Mouse (Mus musculus) left cerebral cortex, postnatal 14 days (tissue): ENCODE results near the gene Cyba. TPM values are rescaled to one million over a fixed set of nuclear protein-coding genes. Genes with fewer than 3 reads are reported as not detected.
A peak's percentile ranks its signal among the peaks of the same experiment; 100 is the strongest.

Source experiments
- DNase-seq, 2 experiments: peaks; one replicate each; pipeline ENCODE4 v3.0.0; 2021 to 2022; ENCODE audit warnings: low spot score in 2 of 2, mixed read lengths in 1 of 2
- intact Hi-C: fragments of 180-260 bp; cut with DNase I; formaldehyde crosslinking; loops from one replicate; pipeline ENCODE4 v1.15.1; 2025
- total RNA-seq, 2 experiments: library from RNA; stranded (reverse); gene quantifications; 2 replicates each; pipeline ENCODE4 v1.2.3; 2021

Cyba gene
- total RNA-seq, 2 experiments from 2014 or later = 8.6 to 9.9 TPM

GRCm38 (mm10) chr8:122428163-122428562 is 4.6 kb downstream of the Cyba start:
- no peak for DNase-seq
- intact Hi-C loops = no loop called here

- intact Hi-C loops = no loop called here
- DNase-seq = no peak
Measured at GRCm38 (mm10) chr8:122427607-122428006, 5.1 kb downstream of the Cyba start.

GRCm38 (mm10) chr8:122426145-122426544 is 6.6 kb downstream of the Cyba start:
- DNase-seq = no peak
- intact Hi-C loops = no loop called here

- no peak for DNase-seq
- intact Hi-C loops = no loop called here
Measured at GRCm38 (mm10) chr8:122423659-122424058, 9.1 kb downstream of the Cyba start.

GRCm38 (mm10) chr8:122423217-122423616 is 9.5 kb downstream of the Cyba start:
- intact Hi-C loops = no loop called here
- no peak for DNase-seq

- no peak for DNase-seq
- intact Hi-C loops = no loop called here
Measured at GRCm38 (mm10) chr8:122421376-122422070, 11.2 kb downstream of the Cyba start, which contains the start of gene Il17c. Gene Il17c (plus strand): TSS chr8:122422020.

GRCm38 (mm10) chr8:122419881-122420555 is 12.7 kb downstream of the Cyba start:
- DNase-seq = peak; percentile 37 to 85
- intact Hi-C loops = no loop called here

- DNase-seq = no peak
- intact Hi-C loops = no loop called here
Measured at GRCm38 (mm10) chr8:122415554-122415953, 17.2 kb downstream of the Cyba start.

- DNase-seq = no peak
- intact Hi-C loops = no loop called here
Measured at GRCm38 (mm10) chr8:122414311-122414710, 18.4 kb downstream of the Cyba start.

- intact Hi-C loops = no loop called here
- no peak for DNase-seq
Measured at GRCm38 (mm10) chr8:122407678-122408077, 25.1 kb downstream of the Cyba start.

- no peak for DNase-seq
- intact Hi-C loops = no loop called here
Measured at GRCm38 (mm10) chr8:122405146-122405805, 27.5 kb downstream of the Cyba start.

- DNase-seq = no peak
- intact Hi-C loops = no loop called here
Measured at GRCm38 (mm10) chr8:122398186-122398585, 34.5 kb downstream of the Cyba start.

- no peak for DNase-seq
- intact Hi-C loops = no loop called here
Measured at GRCm38 (mm10) chr8:122395291-122395690, 37.4 kb downstream of the Cyba start.

GRCm38 (mm10) chr8:122393717-122394116 is 39.0 kb downstream of the Cyba start:
- no peak for DNase-seq
- intact Hi-C loops = no loop called here

- intact Hi-C loops = no loop called here
- no peak for DNase-seq
Measured at GRCm38 (mm10) chr8:122390758-122391157, 42.0 kb downstream of the Cyba start.

GRCm38 (mm10) chr8:122389357-122389756 is 43.4 kb downstream of the Cyba start:
- intact Hi-C loops = no loop called here
- peak in 1 of 2 experiments; percentile 30 for DNase-seq

- intact Hi-C loops = no loop called here
- DNase-seq = no peak
Measured at GRCm38 (mm10) chr8:122383039-122383438, 49.7 kb downstream of the Cyba start.

GRCm38 (mm10) chr8:122376365-122377231 is 56.1 kb downstream of the Cyba start, which contains the start of gene Zc3h18:
Gene Zc3h18 (plus strand): TSS chr8:122376609.
- intact Hi-C loops = loop anchor here (5.0 kb wide), 1 partner anchor 101 kb away; the partner anchor contains the start of genes Ctu2 and Rnf166
- DNase-seq = peak; percentile 99 to 100

GRCm38 (mm10) chr8:122375751-122376364 is 56.9 kb downstream of the Cyba start:
- intact Hi-C loops = loop anchor here (5.0 kb wide), 1 partner anchor 101 kb away; the partner anchor contains the start of genes Ctu2 and Rnf166

More at GRCm38 (mm10) chr8:122375751-122376364, 56.9 kb downstream of the Cyba start:
- DNase-seq = no peak
